Mouse (Mus musculus) C2C12 (cell line): Measurements from ENCODE around the gene Olfr45.

ENCODE experiments used
- CTCF ChIP-seq: IDR thresholded peaks from one replicate; pipeline ENCODE4 v1.5.1; 2011; ENCODE audit not compliant: control insufficient read depth, insufficient read depth, insufficient read length
- FOSL1 ChIP-seq: IDR thresholded peaks from one replicate; pipeline ENCODE4 v1.8.0; 2011; ENCODE audit warnings: mild to moderate bottlenecking, low read length; ENCODE audit not compliant: poor library complexity, insufficient read depth, severe bottlenecking
- MYOD1 ChIP-seq: IDR thresholded peaks from one replicate; pipeline ENCODE4 v1.6.1; 2011; ENCODE audit warnings: low read depth; ENCODE audit not compliant: control insufficient read depth, insufficient read length
- MYOG ChIP-seq: IDR thresholded peaks from one replicate; pipeline ENCODE4 v1.6.1; 2011; ENCODE audit not compliant: control insufficient read depth, insufficient read length; ENCODE audit errors: extremely low read depth
- USF1 ChIP-seq: IDR thresholded peaks from one replicate; pipeline ENCODE4 v1.6.1; 2011; ENCODE audit warnings: low read depth, mild to moderate bottlenecking, control low read depth, moderate library complexity

DNA sequence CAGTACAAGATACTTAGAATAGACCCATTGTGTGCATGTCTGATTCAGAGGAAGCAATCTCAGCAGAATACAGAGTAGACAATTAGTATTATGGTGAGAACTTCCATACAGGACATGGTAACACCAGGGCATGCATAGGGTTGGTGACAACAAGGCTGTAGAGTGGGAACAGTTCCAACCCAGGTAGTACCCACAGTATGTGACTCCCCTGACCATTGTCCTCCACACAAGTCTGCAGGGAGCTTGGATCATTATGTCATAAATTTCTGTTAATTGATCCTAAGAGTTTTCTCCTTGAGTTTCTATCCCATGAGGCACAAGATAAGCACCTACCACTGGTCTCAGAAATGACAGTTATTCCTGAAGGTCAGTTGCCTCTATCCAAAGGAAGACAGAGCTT is 15.2 kb downstream of the Olfr45 start, which contains the start of gene Olfr541:
- TF ChIP-seq CTCF: no peak
- TF ChIP-seq MYOD1: no peak
- no peak for TF ChIP-seq MYOG
- no peak for TF ChIP-seq USF1
- no peak for TF ChIP-seq FOSL1
